Mouse (Mus musculus) brain, embryonic 14.5 days (tissue): ENCODE data around the gene Pygb.

Experiments
- CTCF ChIP-seq: fragments of 200-500 bp; IDR thresholded peaks from 2 replicates; pipeline ENCODE4 v1.5.1; 2012; ENCODE audit warnings: inconsistent platforms, mild to moderate bottlenecking, moderate library complexity, borderline replicate concordance; ENCODE audit not compliant: insufficient read depth, insufficient read length; ENCODE audit errors: extremely low read depth
- POLR2A ChIP-seq: fragments of 200-500 bp; IDR thresholded peaks from 2 replicates; pipeline ENCODE4 v1.6.1; 2012; ENCODE audit warnings: mild to moderate bottlenecking, inconsistent platforms, borderline replicate concordance; ENCODE audit not compliant: poor library complexity, insufficient read depth, insufficient read length, severe bottlenecking; ENCODE audit errors: extremely low read depth

DNA sequence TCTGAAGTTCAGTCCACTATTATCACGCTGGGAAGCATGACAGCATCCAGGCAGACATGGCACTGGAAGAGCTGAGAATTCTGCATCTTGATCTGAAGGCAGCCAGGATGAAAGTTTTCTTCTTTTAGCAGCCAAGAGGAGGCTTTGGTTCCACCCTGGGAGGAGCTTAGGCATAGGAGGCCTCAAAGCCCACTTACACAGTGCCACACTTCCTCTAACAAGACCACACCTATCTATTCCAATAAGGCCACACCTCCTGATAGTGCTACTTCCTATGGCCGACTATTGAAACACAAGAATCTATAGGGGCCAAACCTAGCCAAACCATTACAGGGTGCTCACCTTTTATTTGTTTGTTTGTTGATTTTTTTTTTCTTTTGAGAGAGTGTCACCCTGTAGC lies 3.7 kb upstream of the Pygb start:
- no peak for TF ChIP-seq CTCF
- no peak for TF ChIP-seq POLR2A
